Mouse (Mus musculus): ENCODE data around the gene Cdr1.

Gene Cdr1

GRCm38 (mm10) chrX:61185458-61185857 is at the start of gene Cdr1:
Gene Cdr1 (minus strand): TSS chrX:61185558.
- CTCF ChIA-PET, result no interaction called here

- CTCF ChIA-PET, result no interaction called here
These were observed 511 bp upstream of the Cdr1 start for GRCm38 (mm10) chrX:61185869-61186268.

GRCm38 (mm10) chrX:61166519-61166918 is 18.8 kb downstream of the Cdr1 start:
- CTCF ChIA-PET, result interaction anchor here (0.7 kb wide), 1 partner anchor 188 kb away, joined by 6 read pairs; no protein-coding TSS in a partner anchor

GRCm38 (mm10) chrX:61161249-61161648 is 24.1 kb downstream of the Cdr1 start:
- CTCF ChIA-PET, result no interaction called here

GRCm38 (mm10) chrX:61154657-61155256 is 30.6 kb downstream of the Cdr1 start:
- CTCF ChIA-PET, result no interaction called here

- CTCF ChIA-PET, result no interaction called here
These were observed 31.1 kb downstream of the Cdr1 start for GRCm38 (mm10) chrX:61154246-61154645.

- CTCF ChIA-PET, result no interaction called here
These were observed 38.8 kb downstream of the Cdr1 start for GRCm38 (mm10) chrX:61146569-61146968.

- CTCF ChIA-PET, result no interaction called here
These were observed 39.9 kb downstream of the Cdr1 start for GRCm38 (mm10) chrX:61145416-61145815.

- CTCF ChIA-PET, result no interaction called here
These were observed 50.8 kb downstream of the Cdr1 start for GRCm38 (mm10) chrX:61134592-61134991.
